Mouse (Mus musculus) ES-Bruce4 (cell line): ENCODE data around the gene St3gal3. TPM values are rescaled to one million over a fixed set of nuclear protein-coding genes. Genes with fewer than 3 reads are reported as not detected.

Source experiments
- H3K27ac ChIP-seq: 2 replicates; pipeline ENCODE4 v1.5.1; 2012; ENCODE audit warnings: low read length, inconsistent platforms; ENCODE audit not compliant: insufficient read depth
- H3K27me3 ChIP-seq: 2 replicates; pipeline ENCODE4 v1.6.1; 2012; ENCODE audit warnings: mild to moderate bottlenecking, low read length, inconsistent platforms; ENCODE audit not compliant: control insufficient read depth, poor library complexity, insufficient read depth, severe bottlenecking
- H3K36me3 ChIP-seq: 2 replicates; pipeline ENCODE4 v1.6.1; 2012; ENCODE audit warnings: inconsistent platforms, mild to moderate bottlenecking, low read length, moderate library complexity; ENCODE audit not compliant: control insufficient read depth, poor library complexity, insufficient read depth, severe bottlenecking
- H3K4me1 ChIP-seq: one replicate; pipeline ENCODE4 v1.8.1; 2011; ENCODE audit warnings: low read length; ENCODE audit not compliant: control insufficient read depth, insufficient read depth
- H3K4me3 ChIP-seq: 2 replicates; pipeline ENCODE4 v1.5.1; 2011; ENCODE audit warnings: low read depth, mild to moderate bottlenecking, low read length
- H3K9ac ChIP-seq: 2 replicates; pipeline ENCODE4 v1.6.1; 2012; ENCODE audit warnings: low read depth, mild to moderate bottlenecking, inconsistent platforms; ENCODE audit not compliant: poor library complexity, severe bottlenecking
- H3K9me3 ChIP-seq: replicated peaks from 2 replicates; pipeline ENCODE4 v1.6.1; 2012; ENCODE audit warnings: mild to moderate bottlenecking, low read length, inconsistent platforms; ENCODE audit not compliant: control insufficient read depth, poor library complexity, insufficient read depth, severe bottlenecking
- CTCF ChIP-seq: IDR thresholded peaks from one replicate; pipeline ENCODE4 v1.8.1; 2011; ENCODE audit warnings: low read depth, low read length
- EP300 ChIP-seq: IDR thresholded peaks from 2 replicates; pipeline ENCODE4 v1.6.1; 2011; ENCODE audit warnings: low read depth, low read length; ENCODE audit not compliant: insufficient read depth
- POLR2A ChIP-seq: IDR thresholded peaks from one replicate; pipeline ENCODE4 v1.8.1; 2011; ENCODE audit warnings: low read length; ENCODE audit not compliant: insufficient read depth
- polyA plus RNA-seq: library from polyadenylated mRNA; stranded (reverse); fragments of >200 nt; gene quantifications from 2 replicates; pipeline ENCODE4 v1.2.4, GENCODE M21; 2011; ENCODE audit warnings: low read depth; ENCODE audit not compliant: missing spikeins, insufficient read depth, insufficient read length

Gene St3gal3
- polyA plus RNA-seq, 1 experiment, result 13.9 TPM

- Histone ChIP-seq H3K4me1 (no peaks in the 10 kb centered on the region), H3K27ac (no peak overlapping the region), H3K9me3 (no peaks in the 10 kb centered on the region), H3K27me3 (no peaks in the 10 kb centered on the region), H3K9ac (no peak overlapping the region), H3K4me3 (no peak overlapping the region), H3K36me3 (no peaks in the 10 kb centered on the region)
- TF ChIP-seq EP300 (no peak), POLR2A (no peak), CTCF (no peak)
These were observed 134.8 kb downstream of the St3gal3 start for GRCm38 (mm10) chr4:117999951-118000350.

- H3K9me3 ChIP-seq, result no peaks in the 10 kb centered on the region
- H3K4me1 ChIP-seq, result peaks cover 3% of the 10 kb centered on the region
- TF ChIP-seq CTCF (no peak), EP300 (0 out of 2 replicates have a peak, but pooled peaks have one; percentile 26), POLR2A (no peak)
- H3K27ac ChIP-seq, result no peak overlapping the region
- no peak overlapping the region for H3K9ac ChIP-seq
- no peaks in the 10 kb centered on the region for H3K27me3 ChIP-seq
- H3K36me3 ChIP-seq, result no peaks in the 10 kb centered on the region
- H3K4me3 ChIP-seq, result no peak overlapping the region
These were observed 137.1 kb downstream of the St3gal3 start for GRCm38 (mm10) chr4:117997381-117998269.

GRCm38 (mm10) chr4:117996701-117997100, 138.0 kb downstream of the St3gal3 start:
- Histone ChIP-seq H3K9me3 (no peaks in the 10 kb centered on the region), H3K9ac (no peak overlapping the region), H3K27me3 (no peaks in the 10 kb centered on the region), H3K36me3 (no peaks in the 10 kb centered on the region), H3K4me1 (peaks cover 3% of the 10 kb centered on the region), H3K4me3 (no peak overlapping the region), H3K27ac (no peak overlapping the region)
- TF ChIP-seq POLR2A (no peak), EP300 (no peak), CTCF (no peak)

GRCm38 (mm10) chr4:117995461-117995860, 139.3 kb downstream of the St3gal3 start:
- no peak overlapping the region for H3K4me3 ChIP-seq
- H3K27ac ChIP-seq, result no peak overlapping the region
- H3K9ac ChIP-seq, result no peak overlapping the region
- H3K36me3 ChIP-seq, result no peaks in the 10 kb centered on the region
- no peaks in the 10 kb centered on the region for H3K27me3 ChIP-seq
- H3K9me3 ChIP-seq, result no peaks in the 10 kb centered on the region
- peaks cover 3% of the 10 kb centered on the region for H3K4me1 ChIP-seq
- TF ChIP-seq EP300 (no peak), POLR2A (no peak), CTCF (no peak)

GRCm38 (mm10) chr4:117993421-117993820, 141.3 kb downstream of the St3gal3 start:
- TF ChIP-seq CTCF (no peak), POLR2A (no peak), EP300 (no peak)
- Histone ChIP-seq H3K36me3 (no peaks in the 10 kb centered on the region), H3K9ac (no peak overlapping the region), H3K9me3 (no peaks in the 10 kb centered on the region), H3K4me1 (peaks cover 3% of the 10 kb centered on the region), H3K27ac (no peak overlapping the region), H3K4me3 (no peak overlapping the region), H3K27me3 (no peaks in the 10 kb centered on the region)

- H3K9ac ChIP-seq, result no peak overlapping the region
- H3K27me3 ChIP-seq, result no peaks in the 10 kb centered on the region
- no peak overlapping the region for H3K27ac ChIP-seq
- no peak overlapping the region for H3K4me3 ChIP-seq
- peaks cover 3% of the 10 kb centered on the region for H3K4me1 ChIP-seq
- H3K36me3 ChIP-seq, result no peaks in the 10 kb centered on the region
- H3K9me3 ChIP-seq, result no peaks in the 10 kb centered on the region
- TF ChIP-seq EP300 (no peak), CTCF (no peak), POLR2A (no peak)
These were observed 141.8 kb downstream of the St3gal3 start for GRCm38 (mm10) chr4:117992872-117993271.
